Mouse (Mus musculus): ENCODE results near the gene Pex1.
"Not testable (repeated sequence)": the region's sequence is repeated elsewhere in the genome, so short reads cannot be mapped to it uniquely, and the experiment has no call there.

The Pex1 gene

GRCm38 (mm10) chr5:3595693-3596398 is at the start of gene Pex1:
Gene Pex1, plus strand, starts transcription at chr5:3596066.
- DNase-seq, result peak; percentile 95

DNA sequence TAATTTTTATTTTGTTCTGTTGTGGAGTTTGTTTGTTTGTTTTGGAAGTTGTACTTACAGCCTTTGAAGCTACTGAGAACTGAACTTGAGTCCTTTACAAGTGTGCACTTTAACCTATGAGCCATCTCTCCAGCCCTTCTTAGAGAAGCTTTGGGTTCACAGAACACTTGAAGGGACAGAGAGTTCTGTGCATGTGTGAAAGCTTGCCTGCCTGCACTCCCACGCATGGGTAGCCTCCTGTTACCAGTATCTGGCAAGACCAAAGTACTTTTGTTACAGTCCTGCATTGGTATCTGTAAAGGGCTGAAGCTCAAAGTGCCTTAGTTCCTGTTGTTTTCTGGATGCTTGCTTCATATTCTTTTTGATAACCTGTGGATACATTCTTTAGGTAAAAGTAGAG is 49.6 kb upstream of the Pex1 start:
- DNase-seq, result no peak

- DNase-seq, result no peak
Observed at GRCm38 (mm10) chr5:3551481-3551880, 44.4 kb upstream of the Pex1 start.

DNA sequence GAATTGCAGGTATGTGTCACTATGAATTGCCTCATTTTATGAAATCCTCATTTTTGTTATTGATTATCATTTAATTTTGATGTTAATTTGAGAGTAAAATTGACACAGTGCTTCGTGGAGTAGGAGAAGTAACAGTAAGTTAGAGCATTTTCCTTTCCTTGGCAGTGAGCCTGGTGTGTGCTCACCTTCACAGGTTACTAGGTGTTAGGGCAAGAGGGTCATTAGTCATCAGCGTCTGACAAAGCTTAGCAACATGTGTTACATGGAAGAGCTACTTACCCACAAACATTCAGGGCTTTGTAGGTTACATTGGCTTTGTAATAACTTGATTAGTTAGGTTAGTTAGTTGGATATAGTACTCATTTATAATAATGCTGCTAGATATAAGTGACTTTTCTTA is 41.7 kb upstream of the Pex1 start:
- DNase-seq, result no peak

DNA sequence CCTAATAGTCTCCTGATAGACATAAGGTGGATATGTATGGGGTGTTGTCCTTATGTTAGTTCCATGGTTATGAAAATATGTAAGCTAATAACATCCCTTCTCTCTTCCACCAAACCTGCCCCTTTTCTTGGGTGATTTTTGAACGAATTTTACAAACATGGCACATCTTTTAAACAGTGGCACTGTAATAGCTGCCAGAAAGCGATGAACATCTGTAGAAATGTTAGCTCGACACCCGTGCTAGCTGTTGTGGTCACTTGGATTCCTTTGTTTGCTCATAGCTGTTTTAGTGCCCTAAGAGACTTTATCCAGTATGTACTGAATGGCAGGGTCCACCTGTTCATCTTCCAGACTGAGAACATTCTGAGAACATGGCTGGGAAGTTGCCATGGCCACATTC is 24.6 kb upstream of the Pex1 start, which contains the start of gene 1700109H08Rik:
Gene 1700109H08Rik, plus strand, starts transcription at position 301 of the 400 bp plus-strand sequence.
- no peak for DNase-seq

GRCm38 (mm10) chr5:3574825-3575224 is 21.0 kb upstream of the Pex1 start:
- no peak for DNase-seq

- no peak for DNase-seq
Observed at GRCm38 (mm10) chr5:3577939-3578338, 17.9 kb upstream of the Pex1 start.

DNA sequence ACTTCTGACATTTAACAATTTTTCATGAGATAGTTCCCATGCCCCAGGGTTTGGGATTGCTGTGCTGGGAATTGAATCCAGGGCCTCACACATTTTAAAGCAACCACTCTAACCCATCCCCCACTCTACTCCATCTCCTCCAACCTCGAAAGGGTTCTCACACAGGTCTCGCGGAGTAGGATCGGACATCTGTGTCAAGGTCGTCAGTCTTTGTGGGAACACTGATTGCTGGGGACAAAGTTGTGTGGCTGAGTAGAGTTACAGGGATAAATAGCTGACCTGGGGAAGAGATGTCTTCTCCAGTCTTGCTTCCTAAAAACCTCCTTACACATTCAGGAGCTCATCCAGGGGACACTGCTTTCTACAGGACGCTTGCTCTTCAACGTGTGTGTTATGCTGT is 16.8 kb upstream of the Pex1 start:
- DNase-seq, result no peak

- peak; percentile 88 for DNase-seq
Observed at GRCm38 (mm10) chr5:3596399-3596766, 517 bp downstream of the Pex1 start, which contains the start of gene Rbm48. Gene Rbm48, minus strand, starts transcription at chr5:3596585.

- DNase-seq, result no peak
Observed at GRCm38 (mm10) chr5:3597171-3597570, 1.3 kb downstream of the Pex1 start.

- DNase-seq, result no peak
Observed at GRCm38 (mm10) chr5:3598766-3599165, 2.9 kb downstream of the Pex1 start.

DNA sequence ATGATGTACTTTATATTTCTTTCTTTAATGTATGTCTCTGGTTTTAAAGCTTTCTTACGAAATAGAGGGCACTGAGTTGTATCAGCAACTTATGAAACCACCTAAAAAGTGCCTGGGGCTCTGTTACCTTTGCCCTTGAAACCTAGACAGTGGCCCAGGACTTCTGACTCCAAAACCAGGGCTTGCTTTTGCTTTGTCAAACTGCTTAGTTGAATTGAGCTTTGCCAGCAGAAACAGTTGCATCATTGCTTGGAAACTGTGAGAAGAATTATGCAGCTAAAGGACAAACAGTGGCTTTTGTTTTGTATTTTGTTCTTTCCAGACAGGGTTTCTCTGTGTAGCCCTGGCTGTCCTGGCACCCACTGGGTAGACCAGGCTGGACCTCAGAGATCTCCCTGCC is 4.4 kb downstream of the Pex1 start:
- DNase-seq, result no peak

DNA sequence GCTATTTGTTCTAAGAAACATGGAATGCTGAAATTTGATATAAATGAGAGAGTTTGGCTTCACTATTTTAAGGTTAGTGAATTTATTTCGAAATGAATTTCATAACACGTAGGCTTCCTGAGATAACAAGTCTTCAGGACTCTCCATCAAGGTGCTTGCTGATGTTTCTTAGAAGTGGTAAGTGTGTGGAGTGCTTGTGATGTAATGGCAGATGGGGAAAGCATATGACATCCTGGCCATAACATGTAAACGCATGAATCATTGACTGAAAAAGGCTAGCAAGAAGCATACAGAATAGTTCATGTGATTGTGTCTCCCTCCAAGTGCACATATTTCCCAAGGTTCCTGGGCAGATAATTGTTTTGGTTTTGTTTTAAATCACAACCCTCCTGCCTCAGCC is 4.9 kb downstream of the Pex1 start:
- no peak for DNase-seq

DNA sequence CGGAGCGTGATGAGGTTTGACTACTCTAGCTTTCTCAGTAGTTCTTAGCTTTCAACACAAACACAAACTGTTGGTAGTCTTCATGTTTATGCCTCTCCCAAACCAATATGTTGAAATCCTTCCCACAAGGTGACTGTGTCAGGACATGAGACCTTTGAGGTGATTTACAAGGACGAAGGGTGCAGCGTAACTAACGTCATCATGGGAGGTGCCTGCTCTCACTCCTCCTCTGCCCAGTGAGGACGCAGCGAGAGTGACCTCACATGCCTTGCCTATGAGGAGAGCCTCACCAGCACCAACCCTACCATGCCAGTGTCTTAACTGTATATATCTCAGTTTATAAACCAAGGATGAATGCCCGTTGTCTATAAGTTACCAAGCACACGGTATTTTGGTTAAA is 11.2 kb downstream of the Pex1 start:
- DNase-seq, result no peak

- DNase-seq, result no peak
Observed at GRCm38 (mm10) chr5:3609241-3609640, 13.4 kb downstream of the Pex1 start.

DNA sequence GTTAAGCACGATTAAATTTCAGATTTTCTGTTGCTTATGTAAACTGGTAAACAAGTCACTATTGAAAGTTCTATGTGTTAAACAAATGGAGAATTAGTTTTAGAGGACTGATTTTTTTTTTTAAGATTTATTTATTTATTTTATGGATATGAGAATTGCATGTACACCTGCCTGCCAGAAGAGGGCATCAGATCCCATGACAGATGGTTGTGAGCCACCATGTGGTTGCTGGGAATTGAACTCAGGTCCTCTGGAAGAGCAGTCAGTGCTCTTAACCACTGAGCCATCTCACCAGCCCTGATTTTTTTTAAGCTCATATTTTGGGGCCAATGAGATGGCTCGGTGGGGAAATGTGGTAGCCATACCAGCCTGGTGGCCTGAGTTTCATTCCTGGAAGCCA is 16.0 kb downstream of the Pex1 start:
- DNase-seq, result not testable (repeated sequence)

- DNase-seq, result peak; percentile 84
Observed at GRCm38 (mm10) chr5:3620486-3620885, 24.6 kb downstream of the Pex1 start.

GRCm38 (mm10) chr5:3630055-3630454 is 34.2 kb downstream of the Pex1 start:
- no peak for DNase-seq

DNA sequence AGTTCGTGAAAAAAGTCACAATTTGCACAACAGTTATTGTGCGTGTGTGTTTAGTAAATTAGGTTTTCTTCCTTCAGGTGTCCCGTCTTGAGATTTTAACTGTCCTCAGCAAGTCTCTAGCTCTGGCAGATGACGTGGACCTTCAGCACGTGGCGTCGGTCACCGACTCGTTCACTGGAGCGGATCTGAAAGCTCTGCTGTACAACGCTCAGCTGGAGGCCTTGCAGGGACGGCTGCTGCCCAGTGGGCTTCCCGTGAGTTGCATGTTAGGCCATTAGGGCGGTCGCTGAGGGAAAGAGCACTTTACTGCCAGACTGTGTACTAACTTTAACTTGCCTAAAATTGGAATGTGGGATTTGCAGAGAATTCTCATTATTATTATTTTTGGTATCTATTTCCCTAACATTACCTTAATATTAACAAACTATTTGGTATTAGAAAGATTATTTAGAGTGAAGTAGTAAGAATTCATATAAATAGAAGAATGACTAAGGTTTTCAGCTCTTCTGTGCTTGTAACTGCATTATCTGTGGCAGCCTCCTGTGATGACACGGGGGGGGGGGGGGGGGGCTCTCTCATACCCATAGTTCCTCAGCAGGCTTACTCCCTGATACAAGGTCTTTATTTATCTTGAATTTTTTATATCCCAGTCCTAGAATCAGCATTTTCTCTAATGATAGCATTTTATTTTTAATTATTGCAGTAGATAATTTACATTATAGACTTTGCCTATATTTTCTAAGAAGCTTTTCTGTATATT is 35.8 kb downstream of the Pex1 start:
- no peak for DNase-seq

DNA sequence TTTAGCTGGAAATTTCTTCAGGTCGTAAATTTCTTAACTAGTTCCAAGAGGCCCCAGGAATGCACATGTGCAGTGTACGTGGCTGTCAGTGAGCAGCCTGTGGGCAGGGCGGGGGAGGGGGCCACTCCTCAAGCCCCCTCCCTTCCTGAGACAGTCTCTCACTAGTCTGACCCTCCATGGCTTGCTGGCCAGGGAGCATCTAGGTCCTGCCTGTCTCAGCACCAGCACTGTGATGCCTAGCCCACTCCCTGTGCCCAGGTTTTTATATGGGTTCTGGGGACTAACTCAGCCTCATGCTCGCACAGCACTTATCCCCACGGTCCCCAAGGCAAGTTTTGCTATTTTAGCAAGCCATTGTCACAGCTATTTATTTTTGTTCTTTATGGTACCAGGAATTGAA is 36.4 kb downstream of the Pex1 start:
- DNase-seq, result no peak

- no peak for DNase-seq
Observed at GRCm38 (mm10) chr5:3633315-3633714, 37.4 kb downstream of the Pex1 start.

- no peak for DNase-seq
Observed at GRCm38 (mm10) chr5:3633951-3634350, 38.1 kb downstream of the Pex1 start.

DNA sequence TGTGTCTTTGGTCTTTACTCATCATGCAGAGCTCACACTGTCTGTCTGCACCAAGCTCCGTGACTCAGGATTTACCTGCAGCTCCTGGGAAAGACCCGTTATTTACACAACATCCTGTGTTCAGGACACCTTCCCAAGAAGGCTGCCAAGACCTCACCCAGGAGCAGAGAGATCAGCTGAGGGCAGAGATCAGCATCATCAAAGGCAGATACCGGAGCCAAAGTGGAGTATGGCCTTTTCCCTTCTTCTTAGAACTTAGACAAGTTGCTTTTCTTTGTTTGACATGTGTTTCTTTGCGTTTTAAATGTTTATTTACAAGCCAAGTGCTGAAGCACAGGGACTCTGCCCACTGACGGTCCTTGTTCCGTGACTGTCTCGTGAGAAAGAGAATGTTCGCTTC is 39.4 kb downstream of the Pex1 start:
- DNase-seq, result no peak

DNA sequence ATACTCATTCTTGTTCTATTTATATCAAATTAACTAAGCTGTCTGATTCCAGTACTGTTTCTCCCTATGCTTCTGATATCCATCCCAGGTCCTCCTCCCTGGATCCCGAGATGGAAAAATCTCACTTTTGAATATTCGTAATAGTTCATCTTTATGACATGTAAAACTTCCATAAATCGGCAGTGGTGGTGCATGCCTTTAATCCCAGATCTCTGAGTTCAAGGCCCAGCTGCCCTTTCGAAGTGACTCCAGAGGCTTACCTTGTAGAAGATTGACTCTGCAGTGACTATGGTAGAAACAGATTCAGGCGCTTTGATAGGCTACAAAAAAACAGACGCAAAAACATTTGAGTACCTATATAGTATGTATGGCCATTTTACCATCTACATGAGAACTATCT is 48.8 kb downstream of the Pex1 start:
- no peak for DNase-seq

DNA sequence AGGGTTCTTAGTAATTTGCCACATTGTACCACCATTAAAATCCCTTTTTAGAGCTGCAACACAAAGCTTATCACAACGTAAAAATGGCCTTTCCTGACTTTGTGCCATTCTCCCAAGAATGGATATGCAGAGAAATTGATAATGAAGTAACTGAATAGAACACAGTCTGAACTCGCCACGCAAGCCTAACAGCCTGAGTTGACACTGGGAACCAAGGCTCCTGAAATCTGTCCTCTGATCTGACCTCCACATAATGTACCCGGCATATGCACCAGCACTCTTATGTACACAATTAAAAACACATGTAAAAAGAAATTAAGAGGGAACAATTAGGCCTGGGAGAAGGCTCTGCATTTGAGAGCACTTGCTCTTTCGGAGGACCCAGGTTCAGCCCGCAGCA is 49.5 kb downstream of the Pex1 start:
- no peak for DNase-seq
